Mouse (Mus musculus): ENCODE data around the gene Hoxc10.

The Hoxc10 gene

GRCm38 (mm10) chr15:102945185-102946077, 21.2 kb upstream of the Hoxc10 start:
- DNase-seq: no peak

- no peak for DNase-seq
These were observed 19.3 kb upstream of the Hoxc10 start for GRCm38 (mm10) chr15:102947276-102947675.

GRCm38 (mm10) chr15:102948842-102949241, 17.8 kb upstream of the Hoxc10 start:
- DNase-seq: no peak

GRCm38 (mm10) chr15:102949696-102950095, 16.9 kb upstream of the Hoxc10 start:
- no peak for DNase-seq

GRCm38 (mm10) chr15:102950877-102951276, 15.7 kb upstream of the Hoxc10 start:
- no peak for DNase-seq

GRCm38 (mm10) chr15:102953561-102953960, 13.0 kb upstream of the Hoxc10 start:
- DNase-seq: no peak

GRCm38 (mm10) chr15:102954192-102955006, 12.2 kb upstream of the Hoxc10 start, which contains the start of gene Hoxc11:
TSS of gene Hoxc11 (plus strand) at chr15:102954427.
- DNase-seq: no peak

- DNase-seq: no peak
These were observed 11.6 kb upstream of the Hoxc10 start for GRCm38 (mm10) chr15:102955007-102955382.

- DNase-seq: no peak
These were observed 10.6 kb upstream of the Hoxc10 start for GRCm38 (mm10) chr15:102955833-102956640.

GRCm38 (mm10) chr15:102956906-102957305, 9.7 kb upstream of the Hoxc10 start:
- DNase-seq: no peak

GRCm38 (mm10) chr15:102959663-102960191, 6.9 kb upstream of the Hoxc10 start:
- no peak for DNase-seq

- no peak for DNase-seq
These were observed 4.9 kb upstream of the Hoxc10 start for GRCm38 (mm10) chr15:102961728-102962127.

GRCm38 (mm10) chr15:102962492-102962891, 4.1 kb upstream of the Hoxc10 start:
- no peak for DNase-seq

GRCm38 (mm10) chr15:102963259-102963658, 3.3 kb upstream of the Hoxc10 start:
- DNase-seq: no peak

GRCm38 (mm10) chr15:102963671-102964640, 2.6 kb upstream of the Hoxc10 start:
- no peak for DNase-seq

- DNase-seq: no peak
These were observed 1.3 kb upstream of the Hoxc10 start for GRCm38 (mm10) chr15:102965003-102965891.

GRCm38 (mm10) chr15:102965892-102966775, 462 bp upstream of the Hoxc10 start:
- DNase-seq: peak; percentile 22 to 28

GRCm38 (mm10) chr15:102967312-102967510, 615 bp downstream of the Hoxc10 start, which contains the start of gene Hoxc5:
TSS of gene Hoxc5 (plus strand) at chr15:102967443.
- no peak for DNase-seq

Data from thymus, adult 18-20 months (tissue).